Mouse (Mus musculus): ENCODE measurements around the gene Pemt. TPM values are rescaled to one million over a fixed set of nuclear protein-coding genes. Genes with fewer than 3 reads are reported as not detected.

Pemt gene
- total RNA-seq (2021): 1 to 10 TPM; 2.6 to 3.7 TPM
- long read RNA-seq, experiment 1, partial matches to known transcripts: 0 of 1 reads
- long read RNA-seq, experiment 1, other reads (novel, unspliced or antisense): 0 of 1 reads
- long read RNA-seq, experiment 2, partial matches to known transcripts: 1 of 3 reads
- long read RNA-seq, experiment 2, other reads (novel, unspliced or antisense): 2 of 3 reads

- peak; percentile 94 for DNase-seq
Observed at GRCm38 (mm10) chr11:60046058-60046735, at the start of gene Pemt. TSS of gene Pemt (minus strand) at chr11:60046489.

GRCm38 (mm10) chr11:60094909-60095810, 48.9 kb upstream of the Pemt start:
- no peak for DNase-seq

GRCm38 (mm10) chr11:60093984-60094587, 47.8 kb upstream of the Pemt start:
- DNase-seq: no peak

GRCm38 (mm10) chr11:60093227-60093626, 46.9 kb upstream of the Pemt start:
- no peak for DNase-seq

GRCm38 (mm10) chr11:60091422-60091761, 45.1 kb upstream of the Pemt start:
- no peak for DNase-seq

- DNase-seq: no peak
Observed at GRCm38 (mm10) chr11:60090696-60091421, 44.6 kb upstream of the Pemt start.

GRCm38 (mm10) chr11:60088947-60089346, 42.7 kb upstream of the Pemt start:
- no peak for DNase-seq

GRCm38 (mm10) chr11:60086676-60087075, 40.4 kb upstream of the Pemt start:
- peak; percentile 71 for DNase-seq

- DNase-seq: no peak
Observed at GRCm38 (mm10) chr11:60084589-60084988, 38.3 kb upstream of the Pemt start.

- DNase-seq: no peak
Observed at GRCm38 (mm10) chr11:60076790-60077189, 30.5 kb upstream of the Pemt start.

- DNase-seq: no peak
Observed at GRCm38 (mm10) chr11:60076183-60076582, 29.9 kb upstream of the Pemt start.

GRCm38 (mm10) chr11:60073936-60074502, 27.7 kb upstream of the Pemt start:
- peak; percentile 54 for DNase-seq

GRCm38 (mm10) chr11:60073121-60073520, 26.8 kb upstream of the Pemt start:
- no peak for DNase-seq

- no peak for DNase-seq
Observed at GRCm38 (mm10) chr11:60071221-60071620, 24.9 kb upstream of the Pemt start.

- DNase-seq: no peak
Observed at GRCm38 (mm10) chr11:60070599-60070998, 24.3 kb upstream of the Pemt start.

GRCm38 (mm10) chr11:60068631-60069030, 22.3 kb upstream of the Pemt start:
- no peak for DNase-seq

GRCm38 (mm10) chr11:60067646-60068045, 21.4 kb upstream of the Pemt start:
- no peak for DNase-seq

GRCm38 (mm10) chr11:60065267-60065666, 19.0 kb upstream of the Pemt start:
- DNase-seq: no peak

GRCm38 (mm10) chr11:60061504-60062006, 15.3 kb upstream of the Pemt start:
- no peak for DNase-seq

- no peak for DNase-seq
Observed at GRCm38 (mm10) chr11:60060026-60060425, 13.7 kb upstream of the Pemt start.

- DNase-seq: no peak
Observed at GRCm38 (mm10) chr11:60058441-60058840, 12.2 kb upstream of the Pemt start.

Data from gastrocnemius, postnatal 25 days (tissue).